Mouse (Mus musculus) kidney, embryonic 16.5 days (tissue): ENCODE results near the gene 1700069L16Rik. TPM values are rescaled to one million over a fixed set of nuclear protein-coding genes. Genes with fewer than 3 reads are reported as not detected.

ENCODE experiments used
- ATAC-seq: fragments of 200-750 bp; cut with Nextera tagmentation; 2 replicates; pipeline ENCODE4 v1.8.0; 2017; ENCODE audit warnings: moderate TSS enrichment; ENCODE audit not compliant: low FRiP score, low TSS enrichment
- H3K27ac ChIP-seq: fragments of 300-500 bp; sonication (generic); 2 replicates; pipeline ENCODE4 v1.5.1; 2014; ENCODE audit warnings: low read length
- H3K27me3 ChIP-seq: fragments of 300-500 bp; sonication (generic); 2 replicates; pipeline ENCODE4 v1.6.1; 2014; ENCODE audit warnings: low read length, control low read depth, mixed read lengths; ENCODE audit not compliant: insufficient read depth
- H3K36me3 ChIP-seq: fragments of 300-500 bp; sonication (generic); 2 replicates; pipeline ENCODE4 v1.6.1; 2014; ENCODE audit warnings: low read length, control low read depth, mixed read lengths; ENCODE audit not compliant: insufficient read depth
- H3K4me1 ChIP-seq: fragments of 300-500 bp; sonication (generic); 2 replicates; pipeline ENCODE4 v1.6.1; 2014; ENCODE audit warnings: low read length, control low read depth, mixed read lengths; ENCODE audit not compliant: insufficient read depth
- H3K4me2 ChIP-seq: fragments of 300-500 bp; sonication (generic); replicated peaks from 2 replicates; pipeline ENCODE4 v1.6.1; 2014; ENCODE audit warnings: low read depth, low read length
- H3K4me3 ChIP-seq: fragments of 300-500 bp; sonication (generic); 2 replicates; pipeline ENCODE4 v1.5.1; 2014; ENCODE audit warnings: mild to moderate bottlenecking, low read length
- H3K9ac ChIP-seq: fragments of 300-500 bp; sonication (generic); replicated peaks from 2 replicates; pipeline ENCODE4 v1.6.1; 2014; ENCODE audit warnings: low read length
- H3K9me3 ChIP-seq: fragments of 300-500 bp; sonication (generic); 2 replicates; pipeline ENCODE4 v1.6.1; 2016; ENCODE audit warnings: low read length, control low read depth
- WGBS: fragments of 180-500 bp; shearing (Covaris S2); extraction: QIAGEN DNeasy Blood & Tissue Kit; methylation state at CpG from one replicate; pipeline ENCODE4 v1.1.7; 2014; 5-methylcytosine and 5-hydroxymethylcytosine counted together
- polyA plus RNA-seq: library from polyadenylated mRNA; unstranded; fragments of >200 nt; fragmentation: Nextera tagmentation; extraction: Ambion mirVana; gene quantifications from 2 replicates; pipeline ENCODE4 v1.2.1, GENCODE M21; 2015

Gene 1700069L16Rik
- polyA plus RNA-seq, 1 experiment from 2014 or later = not detected

- Histone ChIP-seq H3K4me3 (no peak overlapping the region), H3K27ac (no peak overlapping the region), H3K4me2 (no peak overlapping the region), H3K9ac (no peak overlapping the region), H3K27me3 (no peaks in the 10 kb centered on the region), H3K36me3 (no peaks in the 10 kb centered on the region), H3K4me1 (0 out of 2 replicates have a peak, but pooled peaks cover 7% of the 10 kb centered on the region), H3K9me3 (peaks cover 5% of the 10 kb centered on the region; the same call in 1 of the 2 replicates)
- WGBS = 95% methylated on average over 2 of the region's 2 CpGs
- peak; percentile 49; the same call in 1 of the 2 replicates for ATAC-seq
Measured at GRCm38 (mm10) chr5:113690866-113691265, 33.7 kb downstream of the 1700069L16Rik start.

- ATAC-seq = no peak
- no peak overlapping the region for H3K9ac ChIP-seq
- H3K4me2 ChIP-seq = no peak overlapping the region
- no peaks in the 10 kb centered on the region for H3K36me3 ChIP-seq
- H3K27me3 ChIP-seq = no peaks in the 10 kb centered on the region
- no peak overlapping the region for H3K4me3 ChIP-seq
- 77% methylated on average over 15 of the region's 15 CpGs for WGBS
- H3K27ac ChIP-seq = no peak overlapping the region
- H3K9me3 ChIP-seq = peaks cover 5% of the 10 kb centered on the region; the same call in 1 of the 2 replicates
- H3K4me1 ChIP-seq = 0 out of 2 replicates have a peak, but pooled peaks cover 7% of the 10 kb centered on the region
Measured at GRCm38 (mm10) chr5:113690069-113690548, 34.5 kb downstream of the 1700069L16Rik start.

DNA sequence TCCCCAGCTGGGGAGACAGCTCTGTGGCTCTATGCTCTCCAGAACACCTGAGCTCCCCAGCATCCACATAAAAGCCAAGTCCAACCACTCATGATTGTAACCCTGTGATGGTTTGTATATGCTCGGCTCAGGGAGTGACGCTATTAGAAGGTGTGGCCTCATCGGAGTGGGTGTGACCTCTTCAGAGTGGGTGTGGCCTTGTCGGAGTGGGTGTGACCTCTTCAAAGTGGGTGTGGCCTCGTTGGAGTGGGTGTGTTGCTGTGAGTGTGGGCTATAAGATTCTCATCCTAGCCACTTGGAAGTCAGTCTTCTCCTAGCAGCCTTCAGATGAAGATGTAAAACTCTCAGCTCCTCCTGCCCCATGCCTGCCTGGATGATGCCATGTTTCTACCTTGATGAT is 37.1 kb downstream of the 1700069L16Rik start:
- no peak for ATAC-seq
- H3K27ac ChIP-seq = no peak overlapping the region
- H3K27me3 ChIP-seq = no peaks in the 10 kb centered on the region
- no peaks in the 10 kb centered on the region for H3K4me1 ChIP-seq
- whole genome bisulfite sequencing = 83% methylated on average over 5 of the region's 5 CpGs
- no peak overlapping the region for H3K4me2 ChIP-seq
- no peaks in the 10 kb centered on the region for H3K9me3 ChIP-seq
- no peaks in the 10 kb centered on the region for H3K36me3 ChIP-seq
- no peak overlapping the region for H3K4me3 ChIP-seq
- H3K9ac ChIP-seq = no peak overlapping the region

GRCm38 (mm10) chr5:113685471-113685870 is 39.1 kb downstream of the 1700069L16Rik start:
- no peaks in the 10 kb centered on the region for H3K27me3 ChIP-seq
- no peak for ATAC-seq
- H3K36me3 ChIP-seq = no peaks in the 10 kb centered on the region
- WGBS = 69% methylated on average over 5 of the region's 5 CpGs
- no peak overlapping the region for H3K27ac ChIP-seq
- H3K9ac ChIP-seq = no peak overlapping the region
- H3K4me1 ChIP-seq = no peaks in the 10 kb centered on the region
- no peak overlapping the region for H3K4me3 ChIP-seq
- no peak overlapping the region for H3K4me2 ChIP-seq
- no peaks in the 10 kb centered on the region for H3K9me3 ChIP-seq

DNA sequence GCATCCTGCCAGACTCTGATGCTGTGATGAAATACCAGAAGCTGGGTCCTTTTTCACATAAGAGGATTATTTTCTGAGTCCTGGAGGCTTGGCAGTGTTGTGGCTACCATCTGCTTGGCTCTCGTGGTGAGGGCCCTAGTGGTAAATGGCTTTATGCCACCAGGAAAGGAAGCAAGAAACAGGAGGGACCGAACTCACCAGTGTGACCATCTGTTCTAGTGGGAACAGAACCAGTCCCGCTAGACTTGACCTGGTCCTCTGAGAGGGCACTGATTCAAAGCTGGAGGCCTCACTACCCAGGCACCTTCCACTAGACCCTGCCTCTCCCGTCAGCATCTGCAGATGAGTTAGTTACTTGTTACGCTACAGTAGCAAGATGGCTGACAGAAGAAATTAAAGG is 41.3 kb downstream of the 1700069L16Rik start:
- 69% methylated on average over 5 of the region's 5 CpGs for WGBS
- no peaks in the 10 kb centered on the region for H3K4me1 ChIP-seq
- H3K27me3 ChIP-seq = no peaks in the 10 kb centered on the region
- no peaks in the 10 kb centered on the region for H3K36me3 ChIP-seq
- no peak overlapping the region for H3K27ac ChIP-seq
- no peak overlapping the region for H3K9ac ChIP-seq
- H3K4me2 ChIP-seq = no peak overlapping the region
- ATAC-seq = no peak
- 0 out of 2 replicates have a peak, but pooled peaks cover 3% of the 10 kb centered on the region for H3K9me3 ChIP-seq
- H3K4me3 ChIP-seq = no peak overlapping the region

DNA sequence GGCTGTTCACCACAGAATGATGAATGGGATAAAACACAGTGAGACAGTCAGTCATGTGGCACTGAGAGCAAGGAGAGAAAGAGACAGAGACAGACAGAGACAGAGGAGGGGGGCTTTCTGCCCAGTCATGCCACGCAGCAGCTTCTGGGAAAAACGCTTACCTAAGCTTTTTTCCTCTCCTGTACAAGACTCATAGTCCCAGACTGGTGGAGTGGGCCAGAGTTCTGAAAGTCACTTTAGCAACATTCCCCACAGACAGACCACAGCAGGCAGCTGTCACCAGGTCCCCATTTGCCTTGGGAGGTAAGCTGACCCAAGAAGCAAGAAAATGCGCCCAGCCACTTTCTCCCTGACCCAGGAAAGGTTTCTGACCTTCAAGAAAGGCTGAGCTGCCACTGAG is 42.1 kb downstream of the 1700069L16Rik start:
- Histone ChIP-seq H3K4me1 (no peaks in the 10 kb centered on the region), H3K9ac (no peak overlapping the region), H3K27ac (no peak overlapping the region), H3K27me3 (no peaks in the 10 kb centered on the region), H3K4me3 (no peak overlapping the region), H3K4me2 (no peak overlapping the region), H3K9me3 (0 out of 2 replicates have a peak, but pooled peaks cover 3% of the 10 kb centered on the region), H3K36me3 (no peaks in the 10 kb centered on the region)
- WGBS = 75% methylated on average over 3 of the region's 3 CpGs
- ATAC-seq = no peak

DNA sequence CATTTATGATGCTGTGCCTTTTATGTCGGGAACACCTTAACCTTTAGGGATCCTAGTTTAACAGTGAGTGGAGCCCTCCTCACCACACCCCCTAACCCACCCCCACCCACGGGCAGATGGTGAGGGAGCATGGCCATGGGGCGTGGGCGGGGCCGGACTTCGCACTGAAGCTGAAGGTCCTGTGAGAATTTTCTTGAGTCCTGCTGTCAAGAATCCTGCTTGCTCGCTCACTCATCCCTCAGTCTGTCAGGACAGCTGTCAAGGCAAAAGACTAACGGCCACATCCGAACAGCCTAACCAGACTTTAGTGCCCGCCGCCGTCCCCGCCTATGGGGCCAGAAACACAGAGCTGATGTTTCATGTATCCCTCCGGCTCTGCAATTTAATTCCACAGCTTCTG is 43.4 kb downstream of the 1700069L16Rik start:
- 69% methylated on average over 14 of the region's 14 CpGs for WGBS
- Histone ChIP-seq H3K4me1 (no peaks in the 10 kb centered on the region), H3K27ac (no peak overlapping the region), H3K27me3 (no peaks in the 10 kb centered on the region), H3K4me2 (no peak overlapping the region), H3K9me3 (0 out of 2 replicates have a peak, but pooled peaks cover 3% of the 10 kb centered on the region), H3K9ac (no peak overlapping the region), H3K4me3 (no peak overlapping the region), H3K36me3 (no peaks in the 10 kb centered on the region)
- no peak for ATAC-seq

- Histone ChIP-seq H3K27me3 (no peaks in the 10 kb centered on the region), H3K4me2 (no peak overlapping the region), H3K36me3 (no peaks in the 10 kb centered on the region), H3K9ac (no peak overlapping the region), H3K4me1 (no peaks in the 10 kb centered on the region), H3K27ac (no peak overlapping the region), H3K9me3 (0 out of 2 replicates have a peak, but pooled peaks cover 3% of the 10 kb centered on the region), H3K4me3 (no peak overlapping the region)
- 92% methylated on average over 4 of the region's 4 CpGs for WGBS
- no peak for ATAC-seq
Measured at GRCm38 (mm10) chr5:113679509-113679908, 45.1 kb downstream of the 1700069L16Rik start.

- H3K4me3 ChIP-seq = no peak overlapping the region
- ATAC-seq = no peak
- H3K4me2 ChIP-seq = no peak overlapping the region
- 83% methylated on average over 10 of the region's 10 CpGs for WGBS
- H3K9ac ChIP-seq = no peak overlapping the region
- H3K4me1 ChIP-seq = no peaks in the 10 kb centered on the region
- 0 out of 2 replicates have a peak, but pooled peaks cover 3% of the 10 kb centered on the region for H3K9me3 ChIP-seq
- H3K27me3 ChIP-seq = no peaks in the 10 kb centered on the region
- no peak overlapping the region for H3K27ac ChIP-seq
- H3K36me3 ChIP-seq = no peaks in the 10 kb centered on the region
Measured at GRCm38 (mm10) chr5:113678743-113679452, 45.7 kb downstream of the 1700069L16Rik start.

DNA sequence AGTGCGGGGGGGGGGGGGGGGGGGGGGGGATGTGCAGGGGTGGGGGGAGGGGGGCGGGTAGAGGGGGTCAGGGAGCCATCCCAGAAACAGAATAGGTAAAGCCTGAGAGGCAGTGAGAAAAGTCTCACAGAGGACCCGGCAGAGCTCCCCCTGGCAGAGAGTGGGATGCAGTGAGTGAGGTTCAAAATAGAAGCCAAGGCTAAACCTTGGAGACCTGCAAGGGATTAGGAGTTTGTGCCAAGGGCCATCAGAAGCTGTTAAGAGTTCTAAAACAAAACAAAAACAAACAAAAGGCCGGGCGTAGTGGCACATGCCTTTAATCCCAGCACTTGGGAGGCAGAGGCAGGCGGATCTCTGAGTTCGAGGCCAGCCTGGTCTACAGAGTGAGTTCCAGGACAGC is 47.0 kb downstream of the 1700069L16Rik start:
- no peak overlapping the region for H3K27ac ChIP-seq
- no peaks in the 10 kb centered on the region for H3K27me3 ChIP-seq
- H3K4me1 ChIP-seq = no peaks in the 10 kb centered on the region
- no peak overlapping the region for H3K9ac ChIP-seq
- H3K9me3 ChIP-seq = 0 out of 2 replicates have a peak, but pooled peaks cover 3% of the 10 kb centered on the region
- no peak overlapping the region for H3K4me3 ChIP-seq
- ATAC-seq = no peak
- no peaks in the 10 kb centered on the region for H3K36me3 ChIP-seq
- no peak overlapping the region for H3K4me2 ChIP-seq
- WGBS = 79% methylated on average over 6 of the region's 7 CpGs
